Mouse (Mus musculus): ENCODE measurements around the gene Stx1b. TPM values are rescaled to one million over a fixed set of nuclear protein-coding genes. Genes with fewer than 3 reads are reported as not detected.

The Stx1b gene
- total and polyA plus RNA-seq, 3 experiments: 0.15 to 0.56 TPM; not detected in 1

- no peak for DNase-seq (ENCODE audit: low read depth, low spot score)
- no peaks in the 10 kb centered on the region for H3K27me3 ChIP-seq (ENCODE audit: control insufficient read depth in 1 of 2, insufficient read depth in 2 of 2, low read length in 2 of 2)
- H3K9ac ChIP-seq (ENCODE audit: control insufficient read depth, low read depth, low read length, poor library complexity, severe bottlenecking): no peak overlapping the region
- H3K4me1 ChIP-seq (ENCODE audit: control insufficient read depth in 1 of 2, insufficient read depth in 2 of 2, low read length in 2 of 2): no peaks in the 10 kb centered on the region
- H3K27ac ChIP-seq (ENCODE audit: control insufficient read depth, low read depth, low read length): no peak overlapping the region
- TF ChIP-seq ZC3H11A (IDR thresholded peaks at IDR 0.05; ENCODE audit: low read depth, low read length) (no peak), POLR2A (IDR thresholded peaks at IDR 0.05; ENCODE audit: control insufficient read depth in 1 of 2, insufficient read depth in 1 of 2, low read depth in 1 of 2, low read length in 2 of 2, poor library complexity in 1 of 2) (no peak), UBTF (IDR thresholded peaks at IDR 0.05; ENCODE audit: borderline replicate concordance, insufficient read depth, low read depth, low read length) (no peak), ETS1 (IDR thresholded peaks at IDR 0.05; ENCODE audit: low read depth, low read length) (no peak), CHD1 (IDR thresholded peaks at IDR 0.05; ENCODE audit: low read depth, low read length) (no peak), SMC3 (IDR thresholded peaks at IDR 0.05; ENCODE audit: low read depth, low read length) (no peak), TCF12 (IDR thresholded peaks at IDR 0.05; ENCODE audit: low read depth, low read length) (no peak), MEF2A (IDR thresholded peaks at IDR 0.05; ENCODE audit: extremely low read depth, insufficient replicate concordance, low read depth, low read length, poor library complexity, severe bottlenecking) (no peak), ZNF384 (IDR thresholded peaks at IDR 0.05; ENCODE audit: low read depth, low read length) (no peak), MYC (IDR thresholded peaks at IDR 0.05; ENCODE audit: low read depth, low read length) (no peak), RAD21 (IDR thresholded peaks at IDR 0.05; ENCODE audit: low read depth, low read length) (no peak), NRF1 (IDR thresholded peaks at IDR 0.05; ENCODE audit: insufficient read depth, low read depth, low read length, poor library complexity, severe bottlenecking) (no peak)
- no peaks in the 10 kb centered on the region for H3K36me3 ChIP-seq (ENCODE audit: control insufficient read depth in 1 of 2, insufficient read depth in 2 of 2, low read length in 2 of 2)
- no peak overlapping the region for H3K4me3 ChIP-seq (ENCODE audit: control insufficient read depth in 1 of 2, insufficient read depth in 1 of 2, low read depth in 2 of 2, low read length in 2 of 2)
- H3K79me2 ChIP-seq (ENCODE audit: control insufficient read depth, insufficient read depth, low read length, poor library complexity): no peaks in the 10 kb centered on the region
- no peaks in the 10 kb centered on the region for H3K9me3 ChIP-seq (replicated peaks; ENCODE audit: insufficient read depth, low read length)
Measured at GRCm38 (mm10) chr7:127822494-127822893, 1.9 kb downstream of the Stx1b start.

GRCm38 (mm10) chr7:127820836-127821509 lies 3.4 kb downstream of the Stx1b start:
- no peak overlapping the region for H3K4me3 ChIP-seq (ENCODE audit: control insufficient read depth in 1 of 2, insufficient read depth in 1 of 2, low read depth in 2 of 2, low read length in 2 of 2)
- no peak for DNase-seq (ENCODE audit: low read depth, low spot score)
- no peaks in the 10 kb centered on the region for H3K36me3 ChIP-seq (ENCODE audit: control insufficient read depth in 1 of 2, insufficient read depth in 2 of 2, low read length in 2 of 2)
- H3K4me1 ChIP-seq (ENCODE audit: control insufficient read depth in 1 of 2, insufficient read depth in 2 of 2, low read length in 2 of 2): no peaks in the 10 kb centered on the region
- H3K9ac ChIP-seq (ENCODE audit: control insufficient read depth, low read depth, low read length, poor library complexity, severe bottlenecking): no peak overlapping the region
- no peaks in the 10 kb centered on the region for H3K9me3 ChIP-seq (replicated peaks; ENCODE audit: insufficient read depth, low read length)
- no peak for TF ChIP-seq HCFC1 (IDR thresholded peaks at IDR 0.05; ENCODE audit: low read depth, low read length)
- no peak for TF ChIP-seq MXI1 (IDR thresholded peaks at IDR 0.05; ENCODE audit: low read depth, low read length)
- TF ChIP-seq JUND (IDR thresholded peaks at IDR 0.05; ENCODE audit: low read depth, low read length): no peak
- TF ChIP-seq POLR2A (IDR thresholded peaks at IDR 0.05; ENCODE audit: control insufficient read depth in 1 of 2, insufficient read depth in 1 of 2, low read depth in 1 of 2, low read length in 2 of 2, poor library complexity in 1 of 2): no peak
- no peak for TF ChIP-seq MAZ (IDR thresholded peaks at IDR 0.05; ENCODE audit: low read depth, low read length)
- no peak for TF ChIP-seq TAL1 (IDR thresholded peaks at IDR 0.05; ENCODE audit: low read length)
- TF ChIP-seq SIN3A (IDR thresholded peaks at IDR 0.05; ENCODE audit: low read length): no peak
- TF ChIP-seq ZKSCAN1 (IDR thresholded peaks at IDR 0.05; ENCODE audit: low read depth, low read length): no peak
- no peak for TF ChIP-seq ZC3H11A (IDR thresholded peaks at IDR 0.05; ENCODE audit: low read depth, low read length)
- no peak for TF ChIP-seq ETS1 (IDR thresholded peaks at IDR 0.05; ENCODE audit: low read depth, low read length)
- TF ChIP-seq ZMIZ1 (IDR thresholded peaks at IDR 0.05; ENCODE audit: low read depth, low read length): no peak
- no peak for TF ChIP-seq USF1 (IDR thresholded peaks at IDR 0.05; ENCODE audit: low read depth, low read length)
- TF ChIP-seq GABPA (IDR thresholded peaks at IDR 0.05; ENCODE audit: low read depth, low read length): no peak
- TF ChIP-seq POLR2AphosphoS2 (IDR thresholded peaks at IDR 0.05; ENCODE audit: low read length): no peak
- H3K79me2 ChIP-seq (ENCODE audit: control insufficient read depth, insufficient read depth, low read length, poor library complexity): no peaks in the 10 kb centered on the region
- H3K27me3 ChIP-seq (ENCODE audit: control insufficient read depth in 1 of 2, insufficient read depth in 2 of 2, low read length in 2 of 2): no peaks in the 10 kb centered on the region
- no peak overlapping the region for H3K27ac ChIP-seq (ENCODE audit: control insufficient read depth, low read depth, low read length)

Measured in MEL (cell line).